Mouse (Mus musculus) right cerebral cortex, postnatal 14 days (tissue): ENCODE data around the gene Olfr835.

Experiments used
- DNase-seq: peaks from one replicate; pipeline ENCODE4 v3.0.0; 2022

Gene Olfr835

GRCm38 (mm10) chr9:19032435-19032834 lies at the start of gene Olfr835:
Gene Olfr835 (plus strand): TSS chr9:19032735.
- DNase-seq, result no peak

DNA sequence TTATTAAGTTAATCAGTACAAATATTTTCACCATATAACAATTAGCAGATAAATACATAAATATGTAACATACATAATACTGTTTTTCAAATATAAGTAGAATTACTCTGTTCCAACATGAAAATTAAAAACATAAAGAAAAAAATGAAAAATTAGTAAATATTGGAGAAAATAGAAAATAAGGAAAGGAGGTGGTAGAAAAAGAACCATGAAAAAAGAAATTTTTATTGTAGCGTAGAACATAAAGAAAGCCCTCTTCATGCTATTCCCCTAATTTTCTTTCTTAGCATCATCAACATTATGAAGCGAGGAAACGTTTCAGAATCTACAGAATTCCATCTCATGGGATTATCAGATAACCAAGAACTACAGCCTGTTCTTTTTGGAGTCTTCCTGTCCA lies 44.8 kb upstream of the Olfr835 start, which contains the start of gene Olfr834:
Gene Olfr834, plus strand, starts transcription at position 301 of the 400 bp plus-strand sequence.
- DNase-seq, result no peak

- DNase-seq, result no peak
Measured at GRCm38 (mm10) chr9:19084986-19085385, 52.5 kb downstream of the Olfr835 start.
